Mouse (Mus musculus) left cerebral cortex, adult 2 months (tissue): ENCODE data around the gene Esm1. TPM values are rescaled to one million over a fixed set of nuclear protein-coding genes. Genes with fewer than 3 reads are reported as not detected.
"Not testable (repeated sequence)": the region's sequence is repeated elsewhere in the genome, so short reads cannot be mapped to it uniquely, and the experiment has no call there.

Experiments
- DNase-seq, 2 experiments: peaks; one replicate each; pipeline ENCODE4 v3.0.0; 2021 to 2022; ENCODE audit warnings: low spot score in 2 of 2, mixed read lengths in 1 of 2; ENCODE audit errors: extremely low spot score in 1 of 2
- H3K27ac ChIP-seq: fragments of 200-600 bp; 2 replicates; pipeline ENCODE4 v1.8.1; 2022
- H3K4me3 ChIP-seq: fragments of 200-600 bp; 2 replicates; pipeline ENCODE4 v1.8.1; 2022
- CTCF ChIP-seq: fragments of 200-600 bp; IDR thresholded peaks from 2 replicates; pipeline ENCODE4 v1.8.1; 2022; ENCODE audit warnings: antibody characterized with exemption, mild to moderate bottlenecking, moderate library complexity
- intact Hi-C: fragments of 180-260 bp; cut with DNase I; formaldehyde crosslinking; loops from one replicate; pipeline ENCODE4 v1.15.1; 2025
- total RNA-seq, 2 experiments: library from RNA; stranded (reverse); gene quantifications; 2 replicates each; pipeline ENCODE4 v1.2.3; 2021

Esm1 gene
- total RNA-seq, 2 experiments from 2014 or later, result 0.16 TPM; not detected in 1

- H3K27ac ChIP-seq, result no peak overlapping the region
- TF ChIP-seq CTCF, result no peak
- DNase-seq, result no peak
- intact Hi-C loops, result no loop called here
- no peak overlapping the region for H3K4me3 ChIP-seq
Measured at GRCm38 (mm10) chr13:113202184-113202583, 7.3 kb upstream of the Esm1 start.

- intact Hi-C loops, result no loop called here
- no peak for TF ChIP-seq CTCF
- H3K27ac ChIP-seq, result no peak overlapping the region
- DNase-seq, result no peak
- H3K4me3 ChIP-seq, result no peak overlapping the region
Measured at GRCm38 (mm10) chr13:113203146-113203545, 6.3 kb upstream of the Esm1 start.

DNA sequence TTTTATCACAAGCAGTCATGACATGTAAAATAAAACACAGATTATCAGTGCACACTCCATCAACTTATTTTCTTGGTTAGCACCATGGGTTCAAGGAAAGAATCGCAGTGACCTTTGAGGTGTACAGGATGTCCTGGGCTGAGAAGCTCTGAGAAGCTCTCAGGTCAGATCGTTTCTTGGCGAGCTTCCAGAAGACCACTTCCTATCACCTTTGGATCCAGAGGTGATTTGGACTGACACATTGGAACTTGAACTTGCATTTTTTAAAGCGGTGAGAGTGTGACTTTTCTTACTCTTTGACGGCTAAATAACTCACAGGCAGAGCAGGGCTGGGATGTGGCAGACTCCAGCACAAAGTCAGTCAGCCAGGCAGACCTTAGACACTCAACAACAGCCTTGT, 4.1 kb upstream of the Esm1 start:
- H3K27ac ChIP-seq, result no peak overlapping the region
- intact Hi-C loops, result no loop called here
- no peak for DNase-seq
- no peak overlapping the region for H3K4me3 ChIP-seq
- TF ChIP-seq CTCF, result no peak

DNA sequence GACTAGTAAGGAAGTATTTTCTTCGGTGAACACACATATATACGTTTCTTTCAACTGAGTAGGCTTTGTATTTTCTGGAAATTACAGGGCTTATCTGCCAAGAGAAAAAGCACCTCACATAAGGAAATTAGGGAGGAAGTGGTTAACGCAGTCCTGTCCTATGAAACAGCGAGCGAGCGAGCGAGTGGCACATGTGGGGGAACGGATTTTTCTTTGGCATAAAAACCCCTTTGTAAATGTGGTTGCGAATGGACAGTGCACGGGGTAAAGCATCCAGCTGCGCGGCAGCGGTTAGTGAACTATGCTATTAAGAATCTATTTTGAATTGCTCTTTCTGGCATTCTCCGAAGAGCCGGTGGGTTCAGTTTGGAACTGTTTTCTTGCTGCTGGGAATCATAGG, 1.9 kb downstream of the Esm1 start:
- DNase-seq, result no peak
- H3K4me3 ChIP-seq, result no peak overlapping the region
- no peak overlapping the region for H3K27ac ChIP-seq
- no peak for TF ChIP-seq CTCF
- intact Hi-C loops, result no loop called here

GRCm38 (mm10) chr13:113212401-113212800, 2.9 kb downstream of the Esm1 start:
- Histone ChIP-seq H3K27ac (no peak overlapping the region), H3K4me3 (no peak overlapping the region)
- no peak for DNase-seq
- no peak for TF ChIP-seq CTCF
- intact Hi-C loops, result no loop called here

GRCm38 (mm10) chr13:113213865-113214264, 4.4 kb downstream of the Esm1 start:
- H3K27ac ChIP-seq, result no peak overlapping the region
- no peak for DNase-seq
- no peak overlapping the region for H3K4me3 ChIP-seq
- TF ChIP-seq CTCF, result no peak
- intact Hi-C loops, result no loop called here

- intact Hi-C loops, result no loop called here
- Histone ChIP-seq H3K4me3 (no peak overlapping the region), H3K27ac (no peak overlapping the region)
- TF ChIP-seq CTCF, result no peak
- DNase-seq, result no peak
Measured at GRCm38 (mm10) chr13:113221851-113222250, 12.4 kb downstream of the Esm1 start.

DNA sequence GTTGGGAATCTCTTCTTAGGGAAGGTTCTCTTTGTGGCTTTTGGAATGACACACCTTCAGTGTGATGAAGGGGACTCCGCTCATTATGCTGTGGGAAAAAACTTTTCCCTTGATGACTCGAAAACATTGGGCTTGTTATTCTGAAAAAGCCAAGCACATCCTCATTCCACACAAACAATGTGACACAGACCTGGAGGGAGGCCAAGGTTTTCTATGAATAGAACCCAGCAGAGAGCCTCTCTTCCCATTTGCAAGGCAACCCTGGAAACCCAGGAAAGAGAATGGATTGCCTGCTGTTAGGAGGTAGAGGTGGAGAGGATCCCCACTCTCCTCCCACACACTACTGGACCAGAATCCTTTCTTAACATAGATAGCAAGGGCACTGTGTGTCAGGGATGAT, 14.6 kb downstream of the Esm1 start:
- intact Hi-C loops, result no loop called here
- no peak for TF ChIP-seq CTCF
- no peak overlapping the region for H3K4me3 ChIP-seq
- DNase-seq, result peak; percentile 36 to 42
- no peak overlapping the region for H3K27ac ChIP-seq

GRCm38 (mm10) chr13:113225811-113226210, 16.4 kb downstream of the Esm1 start, which contains the start of gene Gzmk:
Gene Gzmk, minus strand, starts transcription at chr13:113225908.
- H3K4me3 ChIP-seq, result peak within 1 kb of the TSS; percentile 24; the same call in 1 of the 2 replicates
- no peak within 1 kb of the TSS for H3K27ac ChIP-seq

DNA sequence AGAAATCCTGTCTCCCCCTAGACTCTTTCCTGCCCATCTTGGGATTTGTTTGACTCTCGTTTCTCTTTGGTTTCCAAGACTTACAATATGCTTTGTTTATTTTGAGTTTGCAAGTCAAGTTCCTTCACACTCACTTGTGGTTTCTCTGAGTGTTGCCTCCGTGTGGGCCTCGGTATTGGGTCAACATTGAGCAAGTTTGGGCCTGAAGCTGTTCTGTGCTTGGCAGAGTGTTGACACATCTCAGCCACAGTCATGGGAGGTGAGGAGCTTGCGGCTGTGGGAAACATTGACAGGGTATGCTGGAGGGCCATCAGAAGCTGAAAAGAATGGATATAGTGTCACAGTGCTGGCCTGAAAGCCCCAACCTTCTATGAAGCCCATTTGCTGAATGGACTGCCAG, 17.6 kb downstream of the Esm1 start:
- intact Hi-C loops, result no loop called here
- H3K4me3 ChIP-seq, result no peak overlapping the region
- DNase-seq, result no peak
- TF ChIP-seq CTCF, result no peak
- no peak overlapping the region for H3K27ac ChIP-seq

More at GRCm38 (mm10) chr13:113225811-113226210, 16.4 kb downstream of the Esm1 start, which contains the start of gene Gzmk:
- DNase-seq, result peak; percentile 34 to 38
- TF ChIP-seq CTCF, result no peak
- intact Hi-C loops, result no loop called here

- DNase-seq, result no peak
- intact Hi-C loops, result no loop called here
- Histone ChIP-seq H3K27ac (no peak overlapping the region), H3K4me3 (no peak overlapping the region)
- peak; percentile 37 for TF ChIP-seq CTCF
Measured at GRCm38 (mm10) chr13:113227666-113228463, 18.4 kb downstream of the Esm1 start.

- no peak for TF ChIP-seq CTCF
- Histone ChIP-seq H3K27ac (no peak overlapping the region), H3K4me3 (no peak overlapping the region)
- intact Hi-C loops, result no loop called here
- no peak for DNase-seq
Measured at GRCm38 (mm10) chr13:113242129-113242528, 32.7 kb downstream of the Esm1 start.

DNA sequence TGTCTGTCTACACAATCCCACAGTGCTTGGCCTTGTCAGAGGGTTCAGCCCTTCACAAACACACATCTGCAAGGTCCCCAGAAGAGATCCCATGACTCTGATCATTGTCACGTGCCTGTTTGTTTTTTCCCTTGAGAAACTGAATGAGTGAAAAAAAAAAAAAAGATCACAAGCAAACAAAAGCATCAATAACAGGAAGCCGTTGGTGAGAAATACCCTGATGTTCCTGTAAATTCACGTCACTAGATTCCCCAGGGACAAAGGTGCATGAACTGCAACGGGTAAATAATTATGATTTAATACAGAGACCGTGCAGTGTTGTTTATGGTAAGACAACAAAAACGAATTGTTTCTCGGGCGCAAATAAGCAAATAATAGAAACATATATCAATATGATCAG, 35.6 kb downstream of the Esm1 start:
- TF ChIP-seq CTCF, result no peak
- intact Hi-C loops, result no loop called here

DNA sequence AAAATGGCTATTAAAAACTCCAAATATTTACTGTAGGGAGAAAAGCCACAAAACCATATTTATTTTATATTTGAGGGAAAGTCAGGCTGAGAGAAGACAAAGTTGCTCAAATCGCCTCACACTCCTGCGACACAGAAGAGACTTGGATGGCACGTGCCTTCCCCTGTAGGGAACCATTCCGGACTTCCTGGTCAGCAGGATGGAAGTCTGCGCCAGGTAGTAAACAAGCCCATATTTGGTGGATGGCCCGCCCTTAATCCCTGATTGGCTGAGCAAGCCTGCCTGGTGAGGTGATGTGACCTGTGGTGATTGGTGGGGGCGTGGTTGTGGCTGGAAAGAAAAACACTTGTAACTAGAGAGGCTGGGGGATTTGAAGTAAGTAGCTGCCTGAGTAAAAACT, 43.1 kb downstream of the Esm1 start:
- H3K27ac ChIP-seq, intact Hi-C loops, H3K4me3 ChIP-seq, DNase-seq: not testable (repeated sequence)

More for the DNA sequence above, 35.6 kb downstream of the Esm1 start:
- H3K27ac ChIP-seq, result no peak overlapping the region
- no peak overlapping the region for H3K4me3 ChIP-seq
- DNase-seq, result no peak
